Mouse (Mus musculus): ENCODE data around the gene Fam171a1.

The Fam171a1 gene

DNA sequence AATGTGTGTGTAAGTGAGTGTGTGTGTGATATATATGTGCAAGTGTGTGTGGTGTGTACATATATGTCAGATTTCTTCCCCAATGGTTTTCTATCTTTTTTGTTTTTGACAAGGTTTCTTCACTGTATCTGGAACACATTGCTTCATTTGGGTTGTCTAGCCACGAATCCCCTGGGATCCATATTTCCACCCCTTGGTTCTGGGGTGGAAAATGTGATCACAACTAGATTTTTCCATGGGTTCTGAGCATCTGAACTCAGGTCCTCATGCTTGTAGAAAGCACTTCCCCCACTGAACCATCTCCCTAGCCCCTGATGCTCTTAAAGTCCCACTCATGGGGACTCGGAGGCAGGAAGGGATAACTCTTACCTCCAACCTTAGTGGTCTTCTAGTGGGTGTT, 159.3 kb downstream of the Fam171a1 start:
- no peak for DNase-seq (ENCODE audit: low spot score in 2 of 2)

DNA sequence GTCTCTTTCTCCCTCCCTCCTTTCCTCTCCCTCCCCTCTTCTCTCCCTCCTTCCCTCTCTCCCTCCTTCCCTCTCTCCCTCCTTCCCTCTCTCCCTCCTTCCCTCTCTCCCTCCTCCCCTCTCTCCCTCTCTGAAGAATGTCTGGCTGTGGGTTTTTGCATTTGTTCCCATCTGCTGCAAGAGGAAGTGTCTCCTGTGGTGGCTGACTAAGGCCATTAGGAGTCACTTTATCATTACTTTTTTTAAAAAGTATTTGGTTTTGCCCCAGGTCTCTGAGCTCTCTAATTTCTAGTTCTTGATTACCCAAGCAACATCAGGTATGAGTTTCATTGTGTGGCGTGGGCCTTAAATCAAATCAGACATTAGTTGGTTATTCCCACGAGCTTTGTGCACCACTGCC, 162.1 kb downstream of the Fam171a1 start:
- no peak for DNase-seq (ENCODE audit: low spot score in 2 of 2)

Measured in thymus, postnatal 10 days (tissue).